Mouse (Mus musculus): ENCODE measurements around the gene Yap1.

DNA sequence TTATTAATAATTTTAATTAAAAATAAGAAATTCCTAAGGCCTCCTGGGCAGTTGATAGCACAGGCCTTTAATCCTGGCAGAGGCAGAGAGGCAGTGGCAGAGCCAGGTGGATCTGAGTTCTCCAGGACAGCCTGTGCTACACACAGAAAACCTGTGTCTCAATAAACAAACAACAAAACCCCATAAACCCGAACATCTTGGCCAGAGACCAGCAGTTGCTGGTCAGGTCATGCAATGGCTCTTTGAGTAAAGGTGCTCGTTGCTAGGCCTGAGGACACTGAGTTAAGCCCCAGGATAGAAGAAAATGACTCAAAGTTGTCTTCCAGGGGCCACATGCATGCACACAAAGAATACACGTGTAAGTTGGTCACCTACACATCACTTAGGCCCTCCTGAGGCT, 75.5 kb downstream of the Yap1 start:
- no peak for TF ChIP-seq CTCF (IDR thresholded peaks at IDR 0.05; ENCODE audit: extremely low read depth, insufficient read length, insufficient replicate concordance, low read depth, low read length)
- no peak for TF ChIP-seq POLR2A (IDR thresholded peaks at IDR 0.05; ENCODE audit: low read depth, low read length)

All from small intestine, adult 2 months (tissue).